Mouse (Mus musculus) thymus, adult 2 months (tissue): Measurements from ENCODE around the gene Zfp12.

Experiments used
- CTCF ChIP-seq: fragments of 200-500 bp; IDR thresholded peaks from 2 replicates; pipeline ENCODE4 v1.5.1; 2012; ENCODE audit warnings: mild to moderate bottlenecking, control low read depth, low read length, moderate library complexity, borderline replicate concordance; ENCODE audit not compliant: control insufficient read depth, poor library complexity, insufficient read depth; ENCODE audit errors: extremely low read depth
- POLR2A ChIP-seq: fragments of 200-500 bp; IDR thresholded peaks from 2 replicates; pipeline ENCODE4 v1.6.1; 2012; ENCODE audit warnings: mild to moderate bottlenecking, low read length, control low read depth, moderate library complexity; ENCODE audit not compliant: control insufficient read depth, poor library complexity, insufficient read depth; ENCODE audit errors: extremely low read depth

GRCm38 (mm10) chr5:143271642-143272041 lies 36.7 kb downstream of the Zfp12 start:
- TF ChIP-seq CTCF, result no peak
- TF ChIP-seq POLR2A, result no peak
